Mouse (Mus musculus): ENCODE results near the gene Cnnm2. TPM values are rescaled to one million over a fixed set of nuclear protein-coding genes. Genes with fewer than 3 reads are reported as not detected.

Cnnm2 gene
- total and polyA plus RNA-seq, 2 experiments from 2014 or later = 6.2 to 16.6 TPM

DNA sequence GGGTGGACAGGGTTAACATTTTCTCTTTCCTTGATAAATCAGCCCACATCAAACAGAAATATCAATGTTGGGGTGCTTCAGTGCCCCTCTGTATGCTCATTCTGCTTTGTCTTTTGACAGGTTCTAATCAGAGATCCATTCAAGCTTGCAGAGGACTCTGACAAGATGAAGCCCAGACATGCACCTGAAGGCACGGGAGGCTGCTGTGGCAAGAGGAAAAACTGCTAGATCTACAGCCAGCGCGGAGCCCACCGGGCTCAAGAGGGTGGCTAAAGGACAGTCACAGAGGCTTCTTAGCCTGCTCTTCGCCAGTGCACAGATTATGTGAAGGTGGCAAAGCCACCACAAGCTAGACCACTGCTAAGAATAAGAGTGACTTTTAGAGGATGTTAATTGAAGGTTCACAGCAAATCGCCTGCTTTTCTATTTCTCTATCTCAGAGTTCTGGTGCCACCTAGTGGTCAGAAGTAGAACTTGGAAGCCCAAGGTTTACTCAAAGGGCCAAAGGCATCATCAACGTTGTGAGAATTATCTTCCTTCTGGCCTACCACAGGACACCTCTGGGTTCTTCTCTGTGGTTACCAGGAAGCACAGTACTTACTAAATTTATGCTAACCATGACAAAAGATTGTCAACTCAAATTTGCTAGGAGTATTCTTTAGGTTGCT lies 20.9 kb upstream of the Cnnm2 start:
- WGBS = 54% methylated on average over 7 of the region's 7 CpGs
- no peaks in the 10 kb centered on the region for H3K27me3 ChIP-seq (ENCODE audit: insufficient read depth, low read length)
- H3K4me3 ChIP-seq (ENCODE audit: low read depth, low read length) = no peak overlapping the region
- no peak overlapping the region for H3K27ac ChIP-seq (ENCODE audit: low read depth, low read length)
- H3K4me2 ChIP-seq (ENCODE audit: low read depth) = no peak overlapping the region
- DNase-seq (peak; percentile 86), ATAC-seq (peak; percentile 56)
- no peaks in the 10 kb centered on the region for H3K36me3 ChIP-seq (ENCODE audit: insufficient read depth)
- peak; percentile 94 for TF ChIP-seq CTCF (IDR thresholded peaks at IDR 0.05; ENCODE audit: low read depth)
- H3K9ac ChIP-seq = no peak overlapping the region
- no peaks in the 10 kb centered on the region for H3K4me1 ChIP-seq (ENCODE audit: insufficient read depth)
- no peaks in the 10 kb centered on the region for H3K9me3 ChIP-seq (ENCODE audit: low read length)

DNA sequence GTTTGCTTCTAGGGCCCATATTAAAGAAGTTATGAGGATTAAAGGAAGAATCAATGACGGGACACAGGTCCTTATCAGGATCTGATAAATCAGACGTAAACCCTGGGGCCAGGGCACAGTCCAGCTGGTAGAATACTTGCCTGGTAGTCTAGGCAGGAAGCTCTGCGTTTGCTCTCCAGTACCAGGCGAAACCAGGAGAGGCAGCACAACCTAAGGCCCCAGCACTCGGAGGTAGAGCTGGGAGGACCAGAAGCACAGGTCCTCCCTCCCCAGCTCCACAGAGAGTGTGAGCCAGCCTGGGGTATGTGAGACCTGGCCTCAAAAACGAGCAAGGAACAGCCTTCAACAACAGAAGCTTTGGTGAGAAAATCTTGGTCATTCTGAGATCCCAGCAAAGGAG lies 19.8 kb upstream of the Cnnm2 start:
- DNase-seq = no peak
- peak; percentile 21; the same call in 1 of the 2 replicates for TF ChIP-seq CTCF (IDR thresholded peaks at IDR 0.05; ENCODE audit: low read depth)
- ATAC-seq = no peak
- 47% methylated on average over 6 of the region's 6 CpGs for WGBS
- Histone ChIP-seq H3K4me1 (ENCODE audit: insufficient read depth) (no peaks in the 10 kb centered on the region), H3K9ac (no peak overlapping the region), H3K4me3 (ENCODE audit: low read depth, low read length) (no peak overlapping the region), H3K27ac (ENCODE audit: low read depth, low read length) (no peak overlapping the region), H3K36me3 (ENCODE audit: insufficient read depth) (no peaks in the 10 kb centered on the region), H3K4me2 (ENCODE audit: low read depth) (no peak overlapping the region), H3K9me3 (ENCODE audit: low read length) (no peaks in the 10 kb centered on the region), H3K27me3 (ENCODE audit: insufficient read depth, low read length) (no peaks in the 10 kb centered on the region)

DNA sequence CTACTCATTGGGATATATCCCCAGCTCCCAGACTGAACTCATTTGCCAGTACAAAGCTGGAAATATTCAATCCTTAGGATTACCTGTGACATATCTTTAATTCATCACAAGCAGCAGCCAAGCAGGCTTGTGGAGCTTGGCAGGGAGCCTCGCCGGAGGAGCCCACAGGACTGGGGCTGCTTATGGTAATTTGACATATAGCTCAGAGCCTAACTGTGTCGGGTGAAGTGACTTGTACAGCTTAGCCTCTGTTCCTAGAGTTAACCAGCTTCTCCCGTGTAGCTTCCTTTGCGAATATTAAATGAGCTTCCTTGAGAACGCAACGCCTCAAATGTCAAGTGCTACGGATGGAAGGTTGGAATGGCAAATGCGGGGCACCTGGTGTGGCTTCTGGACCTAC lies 16.7 kb upstream of the Cnnm2 start:
- no peak overlapping the region for H3K4me2 ChIP-seq (ENCODE audit: low read depth)
- no peaks in the 10 kb centered on the region for H3K9me3 ChIP-seq (ENCODE audit: low read length)
- no peak for DNase-seq
- no peak for ATAC-seq
- no peak overlapping the region for H3K27ac ChIP-seq (ENCODE audit: low read depth, low read length)
- no peaks in the 10 kb centered on the region for H3K36me3 ChIP-seq (ENCODE audit: insufficient read depth)
- H3K4me1 ChIP-seq (ENCODE audit: insufficient read depth) = no peaks in the 10 kb centered on the region
- H3K9ac ChIP-seq = no peak overlapping the region
- WGBS = 55% methylated on average over 9 of the region's 9 CpGs
- H3K27me3 ChIP-seq (ENCODE audit: insufficient read depth, low read length) = no peaks in the 10 kb centered on the region
- TF ChIP-seq CTCF (IDR thresholded peaks at IDR 0.05; ENCODE audit: low read depth) = no peak
- H3K4me3 ChIP-seq (ENCODE audit: low read depth, low read length) = no peak overlapping the region

DNA sequence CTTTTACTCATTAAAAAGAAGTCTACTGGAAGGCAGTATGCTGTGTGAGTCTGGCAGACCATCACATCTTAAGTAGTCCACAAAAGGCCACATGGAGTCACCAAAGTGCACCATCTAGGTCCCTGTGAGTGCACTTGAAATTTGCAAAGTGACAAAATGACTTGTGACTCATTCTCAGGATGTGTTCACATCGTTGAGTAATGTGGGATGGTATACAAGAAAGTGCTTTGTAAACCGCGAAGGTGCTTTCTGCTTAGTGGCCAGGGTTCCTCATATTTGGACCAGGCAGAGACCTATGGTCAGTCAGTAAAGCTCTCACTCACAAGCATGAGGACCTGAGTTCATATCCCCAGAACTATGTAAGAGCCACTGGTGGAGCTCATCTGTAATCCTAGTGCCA lies 13.6 kb upstream of the Cnnm2 start:
- WGBS = 89% methylated on average over 3 of the region's 3 CpGs
- ATAC-seq = no peak
- Histone ChIP-seq H3K4me1 (ENCODE audit: insufficient read depth) (no peaks in the 10 kb centered on the region), H3K9me3 (ENCODE audit: low read length) (no peaks in the 10 kb centered on the region), H3K36me3 (ENCODE audit: insufficient read depth) (no peaks in the 10 kb centered on the region), H3K27ac (ENCODE audit: low read depth, low read length) (no peak overlapping the region), H3K9ac (no peak overlapping the region), H3K4me3 (ENCODE audit: low read depth, low read length) (no peak overlapping the region), H3K4me2 (ENCODE audit: low read depth) (no peak overlapping the region), H3K27me3 (ENCODE audit: insufficient read depth, low read length) (no peaks in the 10 kb centered on the region)
- DNase-seq = no peak
- TF ChIP-seq CTCF (IDR thresholded peaks at IDR 0.05; ENCODE audit: low read depth) = no peak

DNA sequence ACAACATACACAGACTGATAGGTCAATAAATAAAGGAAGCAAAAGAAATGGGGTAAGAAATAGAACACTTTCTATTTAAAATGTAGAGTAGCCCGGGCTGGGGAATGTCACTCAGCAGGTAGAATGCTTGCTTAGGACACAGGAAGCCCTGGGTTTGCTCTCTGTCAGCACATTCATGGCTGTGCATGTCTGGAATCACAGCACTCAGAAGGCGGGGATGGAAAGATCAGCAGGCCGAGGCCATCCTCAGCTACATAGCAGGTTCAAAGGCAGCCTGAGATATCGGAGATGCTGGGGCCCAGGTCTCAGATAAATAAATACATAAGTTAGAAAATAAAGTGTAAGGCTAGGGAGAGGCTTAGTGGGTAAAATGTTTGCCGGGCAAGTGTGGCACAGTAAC lies 9.2 kb upstream of the Cnnm2 start:
- ATAC-seq (no peak), DNase-seq (no peak)
- WGBS = 91% methylated on average over 5 of the region's 5 CpGs
- no peak overlapping the region for H3K27ac ChIP-seq (ENCODE audit: low read depth, low read length)
- H3K27me3 ChIP-seq (ENCODE audit: insufficient read depth, low read length) = no peaks in the 10 kb centered on the region
- H3K9ac ChIP-seq = no peak overlapping the region
- H3K4me3 ChIP-seq (ENCODE audit: low read depth, low read length) = no peak overlapping the region
- no peak overlapping the region for H3K4me2 ChIP-seq (ENCODE audit: low read depth)
- no peaks in the 10 kb centered on the region for H3K4me1 ChIP-seq (ENCODE audit: insufficient read depth)
- H3K9me3 ChIP-seq (ENCODE audit: low read length) = no peaks in the 10 kb centered on the region
- TF ChIP-seq CTCF (IDR thresholded peaks at IDR 0.05; ENCODE audit: low read depth) = no peak
- H3K36me3 ChIP-seq (ENCODE audit: insufficient read depth) = no peaks in the 10 kb centered on the region

DNA sequence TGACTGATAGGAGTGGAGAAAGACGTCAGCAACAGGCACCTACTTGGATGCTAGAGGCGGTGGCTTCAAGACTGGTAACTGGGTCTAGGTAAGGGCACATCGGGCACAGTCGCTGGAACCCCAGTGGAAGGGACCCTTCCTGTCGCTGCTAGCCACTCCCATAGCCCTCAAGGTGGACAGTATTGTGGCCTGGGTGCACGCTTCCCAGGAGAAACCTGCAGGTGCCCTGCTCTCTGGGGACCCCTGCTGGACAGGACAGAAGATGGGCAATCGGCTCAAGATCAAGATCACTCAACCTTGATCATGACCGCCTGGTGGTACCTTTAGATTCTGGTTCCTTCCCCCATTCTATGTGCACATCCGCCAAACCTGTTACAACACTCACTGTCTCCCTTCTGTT lies 6.3 kb upstream of the Cnnm2 start:
- no peaks in the 10 kb centered on the region for H3K9me3 ChIP-seq (ENCODE audit: low read length)
- no peak overlapping the region for H3K9ac ChIP-seq
- H3K27ac ChIP-seq (ENCODE audit: low read depth, low read length) = no peak overlapping the region
- no peaks in the 10 kb centered on the region for H3K27me3 ChIP-seq (ENCODE audit: insufficient read depth, low read length)
- no peaks in the 10 kb centered on the region for H3K36me3 ChIP-seq (ENCODE audit: insufficient read depth)
- no peak for DNase-seq
- no peak for ATAC-seq
- 52% methylated on average over 9 of the region's 9 CpGs for WGBS
- H3K4me2 ChIP-seq (ENCODE audit: low read depth) = no peak overlapping the region
- peak; percentile 37 for TF ChIP-seq CTCF (IDR thresholded peaks at IDR 0.05; ENCODE audit: low read depth)
- H3K4me1 ChIP-seq (ENCODE audit: insufficient read depth) = no peaks in the 10 kb centered on the region
- no peak overlapping the region for H3K4me3 ChIP-seq (ENCODE audit: low read depth, low read length)

DNA sequence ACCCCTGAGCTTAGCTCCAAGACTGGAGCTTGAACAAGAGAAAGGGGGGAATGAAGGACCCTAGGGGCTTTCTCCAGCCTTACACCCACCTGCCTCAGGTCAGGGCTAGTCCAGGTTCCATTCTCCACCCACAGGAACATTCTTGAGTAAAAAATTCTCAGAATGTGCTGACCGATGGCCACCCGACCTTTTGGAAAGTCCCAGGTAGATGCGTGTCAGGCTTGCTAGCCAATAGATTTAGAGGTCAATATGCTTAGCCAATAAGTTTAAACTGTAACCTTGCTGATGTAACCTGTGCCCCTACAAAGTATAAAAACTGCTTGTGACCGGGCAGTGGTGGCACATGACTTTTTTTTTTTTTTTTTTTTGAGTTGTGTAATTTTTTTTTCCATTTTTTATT lies 5.2 kb upstream of the Cnnm2 start:
- Histone ChIP-seq H3K36me3 (ENCODE audit: insufficient read depth) (no peaks in the 10 kb centered on the region), H3K9ac (no peak overlapping the region), H3K9me3 (ENCODE audit: low read length) (no peaks in the 10 kb centered on the region), H3K4me2 (ENCODE audit: low read depth) (no peak overlapping the region), H3K27ac (ENCODE audit: low read depth, low read length) (no peak overlapping the region), H3K4me1 (ENCODE audit: insufficient read depth) (no peaks in the 10 kb centered on the region), H3K27me3 (ENCODE audit: insufficient read depth, low read length) (no peaks in the 10 kb centered on the region), H3K4me3 (ENCODE audit: low read depth, low read length) (no peak overlapping the region)
- no peak for ATAC-seq
- WGBS = 89% methylated on average over 4 of the region's 4 CpGs
- DNase-seq = no peak
- TF ChIP-seq CTCF (IDR thresholded peaks at IDR 0.05; ENCODE audit: low read depth) = no peak
